Mouse (Mus musculus) ES-E14 (cell line): ENCODE results near the gene Srp14.

Source experiments
- MAFK ChIP-seq: IDR thresholded peaks from 2 replicates; pipeline ENCODE4 v1.6.1; 2014; ENCODE audit warnings: mild to moderate bottlenecking, low read depth, low read length, inconsistent platforms; ENCODE audit not compliant: insufficient read depth
- ZC3H11A ChIP-seq: IDR thresholded peaks from 2 replicates; pipeline ENCODE4 v1.6.1; 2012; ENCODE audit warnings: low read depth, mild to moderate bottlenecking, inconsistent platforms, low read length, borderline replicate concordance
- ZNF384 ChIP-seq: IDR thresholded peaks from 2 replicates; pipeline ENCODE4 v1.6.1; 2012; ENCODE audit warnings: low read depth, low read length, inconsistent platforms

GRCm38 (mm10) chr2:118500191-118500590 is 20.7 kb upstream of the Srp14 start:
- no peak for TF ChIP-seq ZC3H11A
- TF ChIP-seq ZNF384, result no peak
- no peak for TF ChIP-seq MAFK
